Mouse (Mus musculus) bone marrow, adult 2 months (tissue): ENCODE results near the gene Cnfn.

Source experiments
- CTCF ChIP-seq: fragments of 200-500 bp; IDR thresholded peaks from 2 replicates; pipeline ENCODE4 v1.5.1; 2011; ENCODE audit warnings: low read length, control low read depth; ENCODE audit not compliant: control insufficient read depth, insufficient read depth
- POLR2A ChIP-seq: fragments of 200-500 bp; IDR thresholded peaks from 2 replicates; pipeline ENCODE4 v1.6.1; 2011; ENCODE audit warnings: low read depth, mild to moderate bottlenecking, control low read depth, low read length, borderline replicate concordance; ENCODE audit not compliant: control insufficient read depth

GRCm38 (mm10) chr7:25396621-25397020 lies 27.1 kb upstream of the Cnfn start:
- TF ChIP-seq CTCF (no peak), POLR2A (no peak)
